Comparison of ENCODE assay signal across 20 mouse cellular contexts in genomic region chr8:18310927-18311326, GRCm38 (mm10).
DNase-seq lines count a peak whose midpoint lies in the region; ATAC-seq and TF ChIP-seq lines count a peak whose summit lies in the region.
"Had no signal": no experiment of that assay in that cellular context is flagged by ENCODE, and none has a peak within 500 bp of the region (broad histone marks: within the 10 kb centered on the region; RNA-seq: fewer than 3 reads in every experiment).

No protein-coding gene starts in this region.

- no peak overlapping the region for H3K4me2 ChIP-seq in forebrain, embryonic 15.5 days (replicated peaks)
- no peak overlapping the region for H3K4me2 ChIP-seq in hindbrain, postnatal 0 days (ENCODE audit: low read depth, low read length)
- no peak overlapping the region for H3K4me2 ChIP-seq in lung, postnatal 0 days (replicated peaks; ENCODE audit: low read depth, low read length)
- H3K4me2 ChIP-seq: embryonic facial prominence, embryonic 13.5 days; intestine, embryonic 15.5 days; limb, embryonic 15.5 days; liver, embryonic 15.5 days had no signal

- H3K4me3 ChIP-seq in forebrain, embryonic 15.5 days, result no peak overlapping the region
- no peak overlapping the region for H3K4me3 ChIP-seq in hindbrain, postnatal 0 days (ENCODE audit: low read length)
- no peak overlapping the region for H3K4me3 ChIP-seq in lung, postnatal 0 days (ENCODE audit: low read depth, low read length)
- H3K4me3 ChIP-seq: embryonic facial prominence, embryonic 13.5 days; heart, adult 2 months; intestine, embryonic 15.5 days; limb, embryonic 15.5 days; liver, embryonic 15.5 days had no signal

- no peak overlapping the region for H3K9ac ChIP-seq in forebrain, embryonic 15.5 days (replicated peaks)
- no peak overlapping the region for H3K9ac ChIP-seq in hindbrain, postnatal 0 days (replicated peaks; ENCODE audit: low read length)
- H3K9ac ChIP-seq in lung, postnatal 0 days (replicated peaks; ENCODE audit: low read depth), result no peak overlapping the region
- H3K9ac ChIP-seq: embryonic facial prominence, embryonic 13.5 days; intestine, embryonic 15.5 days; limb, embryonic 15.5 days; liver, embryonic 15.5 days had no signal

- no peak for TF ChIP-seq EP300 in lung, postnatal 0 days (IDR thresholded peaks at IDR 0.05)

- H3K36me3 ChIP-seq in forebrain, embryonic 15.5 days, result no peaks in the 10 kb centered on the region
- H3K36me3 ChIP-seq in hindbrain, postnatal 0 days (ENCODE audit: insufficient read depth, low read length), result no peaks in the 10 kb centered on the region
- H3K36me3 ChIP-seq in lung, postnatal 0 days (ENCODE audit: insufficient read depth, low read length), result no peaks in the 10 kb centered on the region
- H3K36me3 ChIP-seq: embryonic facial prominence, embryonic 13.5 days; intestine, embryonic 15.5 days; limb, embryonic 15.5 days; liver, embryonic 15.5 days had no signal

- H3K4me1 ChIP-seq in forebrain, embryonic 15.5 days, result no peaks in the 10 kb centered on the region
- no peaks in the 10 kb centered on the region for H3K4me1 ChIP-seq in hindbrain, postnatal 0 days (ENCODE audit: insufficient read depth, low read length)
- no peaks in the 10 kb centered on the region for H3K4me1 ChIP-seq in lung, postnatal 0 days (ENCODE audit: insufficient read depth, low read depth, low read length)
- H3K4me1 ChIP-seq: embryonic facial prominence, embryonic 13.5 days; intestine, embryonic 15.5 days; limb, embryonic 15.5 days; liver, embryonic 15.5 days had no signal

- H3K27ac ChIP-seq in forebrain, embryonic 15.5 days (replicated peaks), result no peak overlapping the region
- H3K27ac ChIP-seq in hindbrain, postnatal 0 days, result no peak overlapping the region
- no peak overlapping the region for H3K27ac ChIP-seq in lung, postnatal 0 days (ENCODE audit: low read length)
- H3K27ac ChIP-seq: embryonic facial prominence, embryonic 13.5 days; heart, adult 2 months; intestine, embryonic 15.5 days; limb, embryonic 15.5 days; liver, embryonic 15.5 days had no signal

- H3K27me3 ChIP-seq in forebrain, embryonic 15.5 days, result no peaks in the 10 kb centered on the region
- no peaks in the 10 kb centered on the region for H3K27me3 ChIP-seq in hindbrain, postnatal 0 days (ENCODE audit: insufficient read depth, low read length)
- H3K27me3 ChIP-seq in lung, postnatal 0 days (replicated peaks; ENCODE audit: insufficient read depth, low read length), result no peaks in the 10 kb centered on the region
- H3K27me3 ChIP-seq: embryonic facial prominence, embryonic 13.5 days; intestine, embryonic 15.5 days; limb, embryonic 15.5 days; liver, embryonic 15.5 days had no signal

- TF ChIP-seq CTCF in hindbrain, postnatal 0 days (IDR thresholded peaks at IDR 0.05; ENCODE audit: low read depth), result no peak
- TF ChIP-seq CTCF in lung, postnatal 0 days (IDR thresholded peaks at IDR 0.05), result no peak

- DNase-seq in layer of hippocampus, adult 9-10 months (ENCODE audit: low spot score), result peak; percentile 11
- DNase-seq in layer of hippocampus, adult 8-10 months (ENCODE audit: low spot score in 2 of 2), result no peak
- DNase-seq in brain, adult 2 months (ENCODE audit: low read depth, low spot score), result peak; percentile 4
- peak; percentile 10 for DNase-seq in hindbrain, postnatal 0 days (ENCODE audit: low spot score)
- no peak for DNase-seq in lung, postnatal 0 days (ENCODE audit: low spot score)
- DNase-seq in adrenal gland, postnatal 14 days, result no peak
- DNase-seq: cerebellum, adult 9-10 months; gastrocnemius, postnatal 25 days; heart, adult 2 months; heart, postnatal 36 days; kidney, adult 9 months; kidney, postnatal 4 days; layer of hippocampus, postnatal 36 days; right cerebral cortex, adult 18-20 months; thymus, postnatal 14 days had no signal

- 46% methylated on average over 1 of the region's 1 CpGs for WGBS in forebrain, embryonic 15.5 days
- WGBS in hindbrain, postnatal 0 days, result 33% methylated on average over 1 of the region's 1 CpGs
- 46% methylated on average over 1 of the region's 1 CpGs for WGBS in lung, postnatal 0 days

- peak; percentile 83 for ATAC-seq in forebrain, embryonic 15.5 days (replicated peaks)
- ATAC-seq in hindbrain, postnatal 0 days, result no peak
- no peak for ATAC-seq in lung, postnatal 0 days
- ATAC-seq: intestine, embryonic 15.5 days had no signal

- no peaks in the 10 kb centered on the region for H3K9me3 ChIP-seq in forebrain, embryonic 15.5 days
- no peaks in the 10 kb centered on the region for H3K9me3 ChIP-seq in hindbrain, postnatal 0 days (ENCODE audit: low read length)
- H3K9me3 ChIP-seq in lung, postnatal 0 days (ENCODE audit: low read length), result no peaks in the 10 kb centered on the region
- H3K9me3 ChIP-seq: embryonic facial prominence, embryonic 13.5 days; intestine, embryonic 15.5 days; limb, embryonic 15.5 days; liver, embryonic 15.5 days had no signal

Comparison
In these comparisons a context has a peak if more than half of its experiments do, and no peak if none do; other contexts are left out.
1. DNase-seq: peak in layer of hippocampus, adult 9-10 months (single experiment), brain, adult 2 months (single experiment) and hindbrain, postnatal 0 days (single experiment); none in layer of hippocampus, adult 8-10 months (0 of 2), lung, postnatal 0 days (single experiment) and adrenal gland, postnatal 14 days (single experiment).